Mouse (Mus musculus): ENCODE data around the gene Rasal2. TPM values are rescaled to one million over a fixed set of nuclear protein-coding genes. Genes with fewer than 3 reads are reported as not detected.

Rasal2 gene
- polyA plus RNA-seq, 1 experiment = 3.7 TPM

Other genes starting within 250 kb of the Rasal2 start
- 22.4 and 32.2 TPM in 2 replicates for gene Cryzl2, start 46.0 kb upstream of the Rasal2 start, polyA plus RNA-seq (2012; rRNA removed)
- 7.2 and 8.7 TPM in 2 replicates for gene Sec16b, start 94.1 kb upstream of the Rasal2 start, polyA plus RNA-seq (2012; rRNA removed)